Mouse (Mus musculus): ENCODE data around the gene Tmem258. TPM values are rescaled to one million over a fixed set of nuclear protein-coding genes. Genes with fewer than 3 reads are reported as not detected.

Gene Tmem258
- polyA plus RNA-seq, 1 experiment: 88.0 TPM

DNA sequence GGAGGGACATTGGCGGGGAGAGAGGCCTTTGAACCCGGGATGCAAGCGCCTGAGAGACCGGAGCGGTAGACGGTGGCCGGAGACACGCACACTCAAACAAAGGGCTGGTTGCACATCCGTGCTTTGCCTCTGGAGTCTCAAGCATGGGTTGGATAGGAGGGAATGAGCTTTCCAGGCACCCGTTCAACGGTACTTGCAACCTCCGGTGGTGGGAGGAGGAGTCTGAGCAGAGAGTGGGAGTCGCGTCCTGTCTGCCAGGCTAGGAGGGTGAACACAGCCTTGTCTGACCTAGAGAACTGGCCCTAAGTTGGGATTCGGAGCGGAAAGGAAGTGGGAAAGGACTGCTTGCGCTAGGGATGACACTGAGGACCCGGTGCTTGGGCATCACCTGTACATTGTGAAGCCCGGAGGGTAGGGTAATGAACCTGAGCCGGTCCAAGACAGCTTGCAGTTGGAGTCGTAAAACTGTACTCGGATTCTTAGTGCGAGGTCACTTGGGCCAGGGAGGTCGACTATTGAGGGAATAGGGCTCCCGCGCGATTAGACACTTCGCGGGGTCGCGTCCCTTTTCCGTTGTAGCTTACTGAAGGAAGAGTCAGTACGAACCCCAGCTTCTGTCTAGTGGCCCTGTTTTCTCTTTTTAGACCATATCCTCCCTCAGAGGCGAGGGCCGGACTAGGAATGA is 20.4 kb upstream of the Tmem258 start:
- peak overlapping the region; percentile 53 for H3K27ac ChIP-seq (ENCODE audit: insufficient read depth, low read length)
- TF ChIP-seq CTCF (IDR thresholded peaks at IDR 0.05; ENCODE audit: extremely low read depth, insufficient read depth, insufficient read length, insufficient replicate concordance) (no peak), POLR2A (IDR thresholded peaks at IDR 0.05; ENCODE audit: low read depth, low read length) (no peak)
- no peaks in the 10 kb centered on the region for H3K36me3 ChIP-seq (ENCODE audit: control insufficient read depth, insufficient read depth, low read length)
- H3K27me3 ChIP-seq (ENCODE audit: control insufficient read depth, insufficient read depth, low read length): no peaks in the 10 kb centered on the region
- no peaks in the 10 kb centered on the region; the same call in 1 of the 2 replicates for H3K4me1 ChIP-seq (ENCODE audit: control insufficient read depth, insufficient read depth, insufficient read length)
- no peak for DNase-seq (ENCODE audit: low read depth in 1 of 2, low spot score in 2 of 2)
- 5% methylated on average over 35 of the region's 35 CpGs for WGBS
- H3K4me3 ChIP-seq (ENCODE audit: extremely low read depth, insufficient read depth, insufficient read length): peak overlapping the region; percentile 72

DNA sequence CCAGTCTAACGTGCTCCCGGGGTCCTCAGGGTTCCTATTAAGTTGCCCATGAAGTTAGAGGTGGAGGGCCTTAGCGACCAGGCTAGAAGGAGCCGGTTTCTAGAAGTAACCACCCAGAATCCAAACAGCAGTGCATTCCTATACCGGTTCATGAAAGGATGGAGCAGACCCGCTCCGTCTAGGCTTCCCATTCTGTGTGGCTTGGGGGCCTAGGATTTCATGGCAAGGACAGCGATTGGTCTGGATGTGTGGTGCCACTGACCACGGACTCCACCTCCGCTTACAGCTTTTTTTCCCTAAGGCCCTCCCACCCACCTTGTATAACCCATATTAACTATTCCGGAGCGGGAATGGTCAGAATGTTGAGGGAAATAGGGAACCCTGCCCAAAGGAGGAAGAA is 19.7 kb upstream of the Tmem258 start:
- WGBS: 70% methylated on average over 12 of the region's 12 CpGs
- Histone ChIP-seq H3K27me3 (ENCODE audit: control insufficient read depth, insufficient read depth, low read length) (no peaks in the 10 kb centered on the region), H3K27ac (ENCODE audit: insufficient read depth, low read length) (no peak overlapping the region), H3K4me3 (ENCODE audit: extremely low read depth, insufficient read depth, insufficient read length) (no peak overlapping the region), H3K4me1 (ENCODE audit: control insufficient read depth, insufficient read depth, insufficient read length) (no peaks in the 10 kb centered on the region; the same call in 1 of the 2 replicates), H3K36me3 (ENCODE audit: control insufficient read depth, insufficient read depth, low read length) (no peaks in the 10 kb centered on the region)
- TF ChIP-seq POLR2A (IDR thresholded peaks at IDR 0.05; ENCODE audit: low read depth, low read length) (no peak), CTCF (IDR thresholded peaks at IDR 0.05; ENCODE audit: extremely low read depth, insufficient read depth, insufficient read length, insufficient replicate concordance) (no peak)
- no peak for DNase-seq (ENCODE audit: low read depth in 1 of 2, low spot score in 2 of 2)

DNA sequence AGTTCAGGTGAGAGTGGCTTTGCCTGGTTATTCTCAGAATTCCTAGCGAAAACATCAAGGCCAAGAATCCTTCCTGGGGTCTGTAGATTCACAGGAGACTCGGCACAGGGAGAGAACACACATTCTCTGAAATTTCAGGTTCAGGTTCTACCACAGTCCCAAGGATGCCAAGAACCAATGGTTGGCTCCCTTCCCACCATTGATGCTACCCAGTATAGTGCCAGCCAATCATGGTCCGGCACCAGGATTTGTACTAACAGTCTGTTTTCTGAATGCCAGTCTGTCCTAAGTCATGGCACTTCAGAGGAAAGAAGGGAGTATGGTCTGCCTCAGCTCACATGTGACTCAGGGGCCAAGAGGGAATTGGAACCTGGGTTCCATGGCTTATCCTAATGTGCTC is 17.9 kb upstream of the Tmem258 start:
- Histone ChIP-seq H3K4me3 (ENCODE audit: extremely low read depth, insufficient read depth, insufficient read length) (no peak overlapping the region), H3K4me1 (ENCODE audit: control insufficient read depth, insufficient read depth, insufficient read length) (no peaks in the 10 kb centered on the region; the same call in 1 of the 2 replicates), H3K27ac (ENCODE audit: insufficient read depth, low read length) (no peak overlapping the region), H3K27me3 (ENCODE audit: control insufficient read depth, insufficient read depth, low read length) (no peaks in the 10 kb centered on the region), H3K36me3 (ENCODE audit: control insufficient read depth, insufficient read depth, low read length) (no peaks in the 10 kb centered on the region; the same call in 1 of the 2 replicates)
- DNase-seq (ENCODE audit: low read depth in 1 of 2, low spot score in 2 of 2): no peak
- TF ChIP-seq POLR2A (IDR thresholded peaks at IDR 0.05; ENCODE audit: low read depth, low read length) (no peak), CTCF (IDR thresholded peaks at IDR 0.05; ENCODE audit: extremely low read depth, insufficient read depth, insufficient read length, insufficient replicate concordance) (no peak)
- 95% methylated on average over 3 of the region's 3 CpGs for WGBS

DNA sequence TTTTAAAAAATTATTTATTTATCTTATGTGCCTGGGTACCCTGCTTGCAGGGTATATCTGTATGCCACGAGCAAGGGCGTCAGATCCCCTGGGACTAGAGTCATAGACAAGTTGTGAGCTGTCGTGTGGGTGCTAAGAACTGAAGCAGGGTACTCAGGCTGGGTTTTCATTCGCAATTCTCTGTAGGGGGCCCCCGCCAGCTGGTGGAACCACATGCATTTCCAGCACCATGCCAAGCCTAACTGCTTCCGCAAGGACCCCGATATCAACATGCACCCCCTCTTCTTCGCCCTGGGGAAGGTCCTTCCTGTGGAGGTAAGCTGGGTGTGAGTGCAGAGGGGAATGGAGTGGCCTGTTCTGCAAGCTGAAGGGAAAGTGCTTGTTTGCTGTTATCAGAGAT is 17.2 kb upstream of the Tmem258 start:
- Histone ChIP-seq H3K4me3 (ENCODE audit: extremely low read depth, insufficient read depth, insufficient read length) (no peak overlapping the region), H3K36me3 (ENCODE audit: control insufficient read depth, insufficient read depth, low read length) (no peaks in the 10 kb centered on the region; the same call in 1 of the 2 replicates), H3K27ac (ENCODE audit: insufficient read depth, low read length) (no peak overlapping the region), H3K27me3 (ENCODE audit: control insufficient read depth, insufficient read depth, low read length) (no peaks in the 10 kb centered on the region), H3K4me1 (ENCODE audit: control insufficient read depth, insufficient read depth, insufficient read length) (no peaks in the 10 kb centered on the region; the same call in 1 of the 2 replicates)
- 97% methylated on average over 8 of the region's 8 CpGs for WGBS
- TF ChIP-seq CTCF (IDR thresholded peaks at IDR 0.05; ENCODE audit: extremely low read depth, insufficient read depth, insufficient read length, insufficient replicate concordance): no peak
- no peak for TF ChIP-seq POLR2A (IDR thresholded peaks at IDR 0.05; ENCODE audit: low read depth, low read length)
- no peak for DNase-seq (ENCODE audit: low read depth in 1 of 2, low spot score in 2 of 2)

DNA sequence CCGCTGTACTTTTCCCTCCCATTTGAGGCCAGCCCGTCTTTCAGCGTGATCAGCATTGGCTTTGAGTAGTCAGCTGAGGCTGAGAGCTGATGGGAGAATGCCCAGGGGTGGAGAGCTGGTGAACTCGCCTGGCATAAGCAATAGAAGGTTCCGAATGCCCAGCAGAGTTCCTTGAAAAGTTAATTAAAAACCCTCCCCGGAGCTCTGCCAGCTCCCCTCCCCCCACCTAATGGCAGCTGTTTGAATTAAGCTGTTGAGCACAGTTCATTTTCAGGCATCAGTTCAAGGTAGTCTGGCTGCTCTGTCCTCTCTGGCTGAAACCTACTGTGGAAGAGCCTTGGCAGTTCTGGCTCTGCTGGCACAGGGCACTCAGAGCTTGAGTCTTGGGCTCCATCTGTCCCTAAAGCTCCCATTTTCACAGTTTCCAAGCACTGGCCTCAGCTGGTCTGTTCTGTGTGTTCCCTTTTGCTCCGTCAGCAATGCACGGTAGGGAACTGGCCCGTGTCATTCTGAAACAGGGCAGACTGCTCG is 15.5 kb upstream of the Tmem258 start:
- no peaks in the 10 kb centered on the region for H3K27me3 ChIP-seq (ENCODE audit: control insufficient read depth, insufficient read depth, low read length)
- no peak overlapping the region for H3K27ac ChIP-seq (ENCODE audit: insufficient read depth, low read length)
- no peaks in the 10 kb centered on the region; the same call in 1 of the 2 replicates for H3K36me3 ChIP-seq (ENCODE audit: control insufficient read depth, insufficient read depth, low read length)
- H3K4me1 ChIP-seq (ENCODE audit: control insufficient read depth, insufficient read depth, insufficient read length): no peaks in the 10 kb centered on the region; the same call in 1 of the 2 replicates
- TF ChIP-seq POLR2A (IDR thresholded peaks at IDR 0.05; ENCODE audit: low read depth, low read length) (no peak), CTCF (IDR thresholded peaks at IDR 0.05; ENCODE audit: extremely low read depth, insufficient read depth, insufficient read length, insufficient replicate concordance) (no peak)
- no peak for DNase-seq (ENCODE audit: low read depth in 1 of 2, low spot score in 2 of 2)
- 90% methylated on average over 10 of the region's 10 CpGs for WGBS
- no peak overlapping the region for H3K4me3 ChIP-seq (ENCODE audit: extremely low read depth, insufficient read depth, insufficient read length)

DNA sequence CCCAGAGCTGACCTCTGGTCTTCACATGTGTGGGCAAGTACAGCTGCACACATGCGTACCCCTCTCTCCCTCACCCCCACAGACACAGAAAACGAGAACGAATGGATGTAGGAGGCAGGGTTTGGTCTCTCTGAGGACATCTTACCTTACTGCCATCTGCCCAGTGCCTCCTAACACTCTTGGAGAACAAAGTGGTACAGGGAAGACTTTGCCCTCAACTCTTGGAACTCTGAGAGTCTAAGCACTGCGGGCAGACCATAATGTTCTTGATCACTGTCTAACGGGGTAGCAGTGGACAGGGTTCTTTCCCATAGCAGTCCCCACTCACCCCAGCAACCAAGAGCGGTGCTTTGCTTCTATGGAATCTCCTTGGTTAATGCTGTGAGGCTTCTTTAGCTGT is 14.8 kb upstream of the Tmem258 start:
- no peaks in the 10 kb centered on the region; the same call in 1 of the 2 replicates for H3K36me3 ChIP-seq (ENCODE audit: control insufficient read depth, insufficient read depth, low read length)
- no peak overlapping the region for H3K27ac ChIP-seq (ENCODE audit: insufficient read depth, low read length)

DNA sequence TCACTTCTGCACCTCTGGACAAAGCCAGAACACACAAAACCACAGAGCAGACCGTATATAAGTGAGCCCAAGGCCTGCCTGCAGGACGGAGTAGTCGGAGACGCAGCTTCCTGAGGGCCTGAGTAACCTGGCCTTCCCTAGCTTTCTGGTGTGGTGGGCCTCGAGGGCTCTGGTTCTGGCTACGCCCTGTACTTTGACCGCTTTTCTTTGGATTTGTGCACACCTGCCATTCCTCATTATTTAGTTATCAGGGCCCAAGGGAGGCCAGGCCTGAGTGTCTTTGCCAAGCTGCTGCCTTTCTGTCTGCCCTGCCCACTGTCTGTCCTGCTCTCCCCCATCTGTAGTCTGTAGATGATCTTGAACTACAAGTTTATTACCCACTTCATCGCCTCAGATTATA is 13.9 kb upstream of the Tmem258 start:
- Histone ChIP-seq H3K4me1 (ENCODE audit: control insufficient read depth, insufficient read depth, insufficient read length) (no peaks in the 10 kb centered on the region), H3K27ac (ENCODE audit: insufficient read depth, low read length) (no peak overlapping the region), H3K27me3 (ENCODE audit: control insufficient read depth, insufficient read depth, low read length) (no peaks in the 10 kb centered on the region), H3K36me3 (ENCODE audit: control insufficient read depth, insufficient read depth, low read length) (no peaks in the 10 kb centered on the region; the same call in 1 of the 2 replicates), H3K4me3 (ENCODE audit: extremely low read depth, insufficient read depth, insufficient read length) (no peak overlapping the region)
- TF ChIP-seq POLR2A (IDR thresholded peaks at IDR 0.05; ENCODE audit: low read depth, low read length) (no peak), CTCF (IDR thresholded peaks at IDR 0.05; ENCODE audit: extremely low read depth, insufficient read depth, insufficient read length, insufficient replicate concordance) (no peak)
- DNase-seq (ENCODE audit: low read depth in 1 of 2, low spot score in 2 of 2): no peak
- WGBS: 95% methylated on average over 8 of the region's 8 CpGs

More for the DNA sequence above, 14.8 kb upstream of the Tmem258 start:
- no peak overlapping the region for H3K4me3 ChIP-seq (ENCODE audit: extremely low read depth, insufficient read depth, insufficient read length)
- no peaks in the 10 kb centered on the region for H3K4me1 ChIP-seq (ENCODE audit: control insufficient read depth, insufficient read depth, insufficient read length)
- H3K27me3 ChIP-seq (ENCODE audit: control insufficient read depth, insufficient read depth, low read length): no peaks in the 10 kb centered on the region
- no peak for TF ChIP-seq CTCF (IDR thresholded peaks at IDR 0.05; ENCODE audit: extremely low read depth, insufficient read depth, insufficient read length, insufficient replicate concordance)
- WGBS: 96% methylated on average over 6 of the region's 6 CpGs
- DNase-seq (ENCODE audit: low read depth in 1 of 2, low spot score in 2 of 2): no peak
